Mouse (Mus musculus) cerebellum, postnatal 14 days (tissue): ENCODE data around the gene Arfip1.
"Not testable (repeated sequence)": the region's sequence is repeated elsewhere in the genome, so short reads cannot be mapped to it uniquely, and the experiment has no call there.

Source experiments
- DNase-seq, 2 experiments: peaks; one replicate each; pipeline ENCODE4 v3.0.0; 2021; ENCODE audit warnings: mixed read lengths in 2 of 2

Gene Arfip1

DNA sequence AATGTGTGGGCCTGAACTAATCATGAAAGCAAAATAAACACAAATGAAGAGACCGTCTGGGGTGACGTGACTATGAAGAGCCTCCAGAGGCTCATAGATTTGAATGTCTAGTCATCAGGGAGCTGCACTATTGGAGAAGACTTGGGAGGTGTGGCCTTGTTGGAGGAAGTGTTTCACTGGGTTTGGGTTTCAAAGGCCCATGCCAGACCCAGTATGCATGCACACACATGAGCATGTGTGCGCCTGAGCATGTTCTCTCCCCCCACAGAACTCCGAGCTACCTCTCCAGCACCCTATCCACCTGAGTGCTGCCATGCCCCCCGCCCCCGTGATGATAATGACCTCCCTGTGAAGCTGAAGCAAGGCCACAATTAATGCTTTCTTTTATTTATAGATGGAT, 12.8 kb downstream of the Arfip1 start:
- DNase-seq, result no peak

GRCm38 (mm10) chr3:84568540-84568939, 13.9 kb downstream of the Arfip1 start:
- DNase-seq, result no peak

- no peak for DNase-seq
Observed at GRCm38 (mm10) chr3:84563415-84563814, 19.0 kb downstream of the Arfip1 start.

DNA sequence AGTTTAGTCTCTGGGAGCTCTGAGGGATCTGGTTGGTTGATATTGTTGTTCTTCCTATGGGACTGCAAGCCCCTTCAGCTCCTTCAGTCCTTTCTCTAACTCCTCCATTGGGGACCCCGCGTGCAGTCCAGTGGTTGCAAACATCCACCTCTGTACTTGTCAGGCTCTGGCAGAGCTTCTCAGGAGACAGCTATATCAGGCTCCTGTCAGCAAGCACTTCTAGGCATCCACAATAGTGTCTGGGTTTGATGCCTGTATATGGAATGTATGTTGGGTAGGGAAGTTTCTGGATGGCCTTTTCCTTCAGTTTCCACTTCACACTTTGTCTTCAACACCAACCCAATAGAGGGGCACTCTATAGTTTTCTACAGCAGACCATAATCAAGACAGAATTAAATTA, 19.5 kb downstream of the Arfip1 start:
- DNase-seq, result not testable (repeated sequence)

- DNase-seq, result peak in 1 of 2 experiments; percentile 14
Observed at GRCm38 (mm10) chr3:84558301-84558700, 24.1 kb downstream of the Arfip1 start.

DNA sequence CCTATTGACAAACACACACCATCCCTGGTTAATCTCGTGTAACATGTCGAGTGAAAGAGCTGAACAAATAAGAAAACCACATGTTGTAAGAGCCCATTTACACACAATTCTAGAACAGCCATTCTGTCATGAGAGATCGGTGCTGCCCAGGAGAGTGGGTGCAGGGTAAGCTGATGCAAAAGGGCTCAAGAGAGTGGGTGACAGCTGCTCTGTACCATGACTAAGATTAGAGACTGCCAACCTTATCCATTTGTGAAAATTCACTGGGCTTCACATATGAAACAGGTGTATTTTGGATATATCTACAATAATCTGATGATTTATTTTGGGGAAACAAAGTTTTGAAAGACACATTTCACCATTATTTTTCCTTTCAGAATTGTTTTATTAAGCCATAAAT, 26.6 kb downstream of the Arfip1 start:
- DNase-seq, result no peak

- no peak for DNase-seq
Observed at GRCm38 (mm10) chr3:84547177-84547576, 35.2 kb downstream of the Arfip1 start.

DNA sequence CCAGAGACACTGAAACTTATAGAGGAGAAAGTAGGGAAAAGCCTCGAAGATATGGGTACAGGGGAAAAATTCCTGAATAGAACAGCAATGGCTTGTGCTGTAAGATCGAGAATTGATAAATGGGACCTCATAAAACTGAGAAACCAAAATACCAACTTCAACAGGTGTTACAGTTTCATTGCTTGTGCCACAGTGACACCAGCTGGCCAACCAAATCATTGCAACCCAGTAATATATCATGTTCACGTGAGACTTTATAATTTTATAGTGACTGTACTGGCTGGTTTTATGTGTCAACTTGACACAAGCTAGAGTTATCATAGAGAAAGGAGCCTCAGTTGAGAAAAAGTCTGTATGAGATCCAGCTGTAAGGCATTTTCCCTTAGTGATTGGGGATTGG, 40.0 kb downstream of the Arfip1 start:
- DNase-seq, result peak; percentile 76 to 78

GRCm38 (mm10) chr3:84541881-84542280, 40.5 kb downstream of the Arfip1 start:
- DNase-seq, result no peak

- no peak for DNase-seq
Observed at GRCm38 (mm10) chr3:84540640-84541039, 41.8 kb downstream of the Arfip1 start.

DNA sequence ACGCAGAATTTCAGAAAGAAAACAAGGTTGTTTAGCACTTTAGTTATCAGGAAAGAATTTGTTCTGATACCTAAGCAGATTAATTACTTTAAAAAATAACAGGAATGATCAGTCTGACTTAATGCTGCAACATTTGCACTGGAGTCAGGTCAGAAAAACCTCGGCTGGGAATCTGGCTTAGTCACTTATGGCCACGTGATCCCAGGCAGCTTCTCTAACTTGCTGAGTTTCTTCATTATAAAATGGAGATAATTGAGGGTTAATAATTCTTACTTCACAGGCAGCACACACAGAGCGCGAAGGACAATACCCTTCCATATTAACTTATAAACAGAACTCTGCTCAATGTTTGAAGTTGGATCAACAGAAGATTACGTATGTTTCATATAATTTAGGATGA, 45.4 kb downstream of the Arfip1 start:
- DNase-seq, result no peak

DNA sequence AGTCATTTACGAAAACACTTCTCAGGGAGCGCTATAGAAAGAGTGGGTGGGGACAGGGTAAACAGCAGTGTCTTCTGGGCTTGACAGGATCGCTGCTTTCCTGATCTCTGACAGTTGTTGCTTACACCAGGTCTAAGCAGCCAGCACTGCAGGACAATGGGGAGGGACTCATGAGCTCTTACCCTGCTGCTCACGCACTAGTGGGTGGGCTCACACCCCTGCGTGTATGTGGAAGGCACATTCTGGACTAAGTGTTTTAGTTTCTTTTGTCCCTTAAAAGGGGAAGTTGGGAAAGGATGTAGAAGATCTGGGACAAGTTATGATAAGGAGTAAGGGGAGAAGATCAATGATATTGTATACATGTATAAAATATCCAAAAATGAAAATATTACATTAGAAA, 49.2 kb downstream of the Arfip1 start:
- DNase-seq, result no peak

- peak; percentile 15 to 43 for DNase-seq
Observed at GRCm38 (mm10) chr3:84529021-84529420, 53.4 kb downstream of the Arfip1 start.

DNA sequence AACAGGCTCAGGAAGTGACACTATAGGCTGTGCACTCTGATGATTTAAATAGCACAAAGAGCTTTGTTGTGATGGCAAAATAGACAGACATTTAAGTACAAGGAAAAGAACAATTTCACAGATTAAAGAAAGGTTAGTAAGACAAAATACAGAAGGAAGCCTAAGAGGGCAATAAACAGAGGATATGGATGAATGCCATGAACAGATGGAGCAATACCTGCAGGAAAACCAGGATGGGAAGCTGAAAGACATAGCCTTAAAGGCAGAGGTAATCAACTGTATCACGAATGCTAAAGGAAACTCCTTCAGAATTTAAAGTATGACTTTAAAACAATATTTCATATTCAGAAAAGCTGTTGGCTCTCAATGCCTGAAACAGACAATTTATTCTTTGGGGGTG, 57.5 kb downstream of the Arfip1 start:
- peak in 1 of 2 experiments; percentile 20 for DNase-seq

- DNase-seq, result no peak
Observed at GRCm38 (mm10) chr3:84516163-84516562, 66.3 kb downstream of the Arfip1 start.

- DNase-seq, result no peak
Observed at GRCm38 (mm10) chr3:84512774-84513515, 69.5 kb downstream of the Arfip1 start.

DNA sequence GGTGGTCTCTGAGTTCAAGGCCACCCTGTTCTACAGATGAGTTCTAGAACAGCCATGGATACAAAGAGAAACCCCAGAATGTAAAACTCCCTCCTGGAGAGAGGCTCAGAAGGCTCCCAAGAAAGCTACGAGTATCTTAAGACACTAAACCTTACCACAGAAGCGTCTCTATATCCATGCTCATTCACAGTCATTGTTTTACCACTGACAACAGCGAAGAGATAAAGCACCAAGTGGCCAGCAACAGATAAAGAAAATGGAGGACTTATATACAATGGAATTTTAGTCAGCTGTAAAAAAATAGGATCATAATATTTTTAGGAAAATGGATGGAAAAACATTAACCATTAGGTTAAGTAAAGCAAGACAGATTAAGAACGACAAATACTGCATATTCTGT, 77.2 kb downstream of the Arfip1 start:
- no peak for DNase-seq

DNA sequence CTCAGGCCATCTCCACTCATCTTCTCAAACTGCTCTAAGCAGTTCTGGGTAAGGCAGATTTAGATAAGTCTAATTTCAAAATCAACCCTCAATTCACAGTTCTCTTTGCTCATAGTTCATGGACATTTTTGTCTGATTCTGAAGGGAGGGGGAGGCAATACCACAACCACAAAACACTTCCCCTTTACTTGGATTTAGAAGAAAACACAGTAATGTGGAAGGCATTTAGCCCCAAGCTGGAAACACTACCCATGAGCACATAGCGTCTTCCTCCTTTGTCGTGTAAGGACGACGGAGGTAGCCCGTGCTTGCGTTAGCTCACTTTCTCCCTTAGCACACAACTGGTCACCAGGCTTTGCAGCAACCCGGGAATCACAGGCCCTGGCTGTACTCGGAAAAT, 78.1 kb downstream of the Arfip1 start:
- DNase-seq, result no peak

- no peak for DNase-seq
Observed at GRCm38 (mm10) chr3:84502101-84502500, 80.3 kb downstream of the Arfip1 start.

GRCm38 (mm10) chr3:84500491-84500890, 81.9 kb downstream of the Arfip1 start:
- no peak for DNase-seq

- no peak for DNase-seq
Observed at GRCm38 (mm10) chr3:84497718-84498117, 84.7 kb downstream of the Arfip1 start.

- DNase-seq, result no peak
Observed at GRCm38 (mm10) chr3:84492657-84493056, 89.8 kb downstream of the Arfip1 start.

- DNase-seq, result no peak
Observed at GRCm38 (mm10) chr3:84492148-84492547, 90.3 kb downstream of the Arfip1 start.

- DNase-seq, result no peak
Observed at GRCm38 (mm10) chr3:84488716-84489115, 93.7 kb downstream of the Arfip1 start.

DNA sequence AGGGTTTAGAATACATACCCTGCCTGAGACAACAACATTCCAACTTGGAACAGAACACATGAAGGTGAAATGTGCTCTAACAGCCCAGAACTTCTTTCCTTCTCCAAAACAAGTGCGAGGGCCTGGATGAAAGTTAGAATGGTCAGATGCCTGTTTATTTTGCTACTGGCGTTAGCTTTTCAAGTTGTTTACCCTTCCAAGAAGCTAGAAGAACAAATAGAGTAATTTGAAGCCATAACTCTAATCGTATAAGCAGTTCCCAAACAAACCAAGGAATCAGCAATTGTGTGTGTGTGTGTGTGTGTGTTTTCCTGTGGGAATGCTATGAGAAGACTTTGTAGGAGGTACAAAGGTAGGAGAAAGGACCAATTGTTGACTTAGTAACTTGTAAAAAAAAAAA, 97.5 kb downstream of the Arfip1 start:
- no peak for DNase-seq
